In genomic region chr3:102735638-102736037, GRCm38 (mm10) we compare ENCODE assay signal across 8 mouse cellular contexts. TPM values are rescaled to one million over a fixed set of nuclear protein-coding genes. Genes with fewer than 3 reads are reported as not detected.
DNase-seq lines count a peak whose midpoint lies in the region; ATAC-seq and TF ChIP-seq lines count a peak whose summit lies in the region.

No protein-coding gene starts in this region.

- H3K27ac ChIP-seq in layer of hippocampus, adult 2 months: peak overlapping the region; percentile 83
- no peak overlapping the region for H3K27ac ChIP-seq in embryonic facial prominence, embryonic 14.5 days (replicated peaks; ENCODE audit: low read depth, low read length)

- H3K27me3 ChIP-seq in embryonic facial prominence, embryonic 14.5 days (replicated peaks; ENCODE audit: control insufficient read depth, insufficient read depth, low read length): no peaks in the 10 kb centered on the region
- no peaks in the 10 kb centered on the region for H3K27me3 ChIP-seq in myocyte (ENCODE audit: control insufficient read depth, insufficient read depth, insufficient read length)

- ATAC-seq in embryonic facial prominence, embryonic 14.5 days (ENCODE audit: low read depth): no peak

- no peak for TF ChIP-seq POLR2A in myocyte (IDR thresholded peaks at IDR 0.05; ENCODE audit: insufficient read length, low read depth)

- DNase-seq in layer of hippocampus, adult 2 months (ENCODE audit: low spot score in 2 of 2): no peak
- DNase-seq in layer of hippocampus, postnatal 10 days (ENCODE audit: low spot score in 2 of 2): no peak
- DNase-seq in embryonic facial prominence, embryonic 14.5 days (ENCODE audit: low spot score): no peak
- DNase-seq in induced T-regulatory cell, adult 2 months (ENCODE audit: low read depth): peak; percentile 19
- no peak for DNase-seq in urinary bladder, postnatal 36 days (ENCODE audit: low spot score in 2 of 2)
- no peak for DNase-seq in layer of hippocampus, adult 11-12 months (ENCODE audit: low spot score)
- DNase-seq in adrenal gland, postnatal 10 days: no peak

- no peaks in the 10 kb centered on the region for H3K79me2 ChIP-seq in myocyte (ENCODE audit: control insufficient read depth, insufficient read depth)

- H3K9me3 ChIP-seq in embryonic facial prominence, embryonic 14.5 days (ENCODE audit: control insufficient read depth, low read length): no peaks in the 10 kb centered on the region

- H3K4me2 ChIP-seq in embryonic facial prominence, embryonic 14.5 days (ENCODE audit: low read depth, low read length): peak overlapping the region; percentile 90
- H3K4me2 ChIP-seq in myocyte (ENCODE audit: low read depth): peak overlapping the region; percentile 73

- no peaks in the 10 kb centered on the region for H3K36me3 ChIP-seq in embryonic facial prominence, embryonic 14.5 days (ENCODE audit: control insufficient read depth, insufficient read depth, low read length)
- no peaks in the 10 kb centered on the region for H3K36me3 ChIP-seq in myocyte (ENCODE audit: control insufficient read depth, insufficient read depth)

- WGBS in embryonic facial prominence, embryonic 14.5 days: 67% methylated on average over 6 of the region's 6 CpGs

- no peak overlapping the region for H3ac ChIP-seq in myocyte (ENCODE audit: control insufficient read depth, insufficient read length)

- H3K9ac ChIP-seq in embryonic facial prominence, embryonic 14.5 days (ENCODE audit: low read depth, low read length): peak overlapping the region; percentile 73; the same call in 1 of the 2 replicates

- H3K4me1 ChIP-seq in embryonic facial prominence, embryonic 14.5 days (ENCODE audit: control insufficient read depth, insufficient read depth, low read length): peaks cover 3% of the 10 kb centered on the region; the same call in 1 of the 2 replicates

- H3K4me3 ChIP-seq in layer of hippocampus, adult 2 months: peak overlapping the region; percentile 72
- H3K4me3 ChIP-seq in embryonic facial prominence, embryonic 14.5 days (ENCODE audit: low read depth, low read length): peak overlapping the region; percentile 69
- H3K4me3 ChIP-seq in myocyte: peak overlapping the region; percentile 39

- no peak for TF ChIP-seq CTCF in layer of hippocampus, adult 2 months (conservative IDR thresholded peaks at IDR 0.05)

TF ChIP-seq in myocyte, 11 proteins besides CTCF, POLR2A, EP300 and RAD21:
- TF ChIP-seq MAX (IDR thresholded peaks at IDR 0.05; ENCODE audit: low read depth) (no peak), SRF (IDR thresholded peaks at IDR 0.05; ENCODE audit: control insufficient read depth, insufficient read length, low read depth) (no peak), CEBPB (IDR thresholded peaks at IDR 0.05; ENCODE audit: insufficient read depth, poor library complexity, severe bottlenecking) (no peak), MYOG (IDR thresholded peaks at IDR 0.05; ENCODE audit: control insufficient read depth in 1 of 3, insufficient read depth in 1 of 3, insufficient read length in 2 of 3, low read depth in 2 of 3) (no peak), USF1 (IDR thresholded peaks at IDR 0.05; ENCODE audit: low read depth) (no peak), E2F4 (IDR thresholded peaks at IDR 0.05; ENCODE audit: insufficient read depth) (no peak), REST (IDR thresholded peaks at IDR 0.05; ENCODE audit: insufficient read depth, insufficient read length) (no peak), TCF12 (IDR thresholded peaks at IDR 0.05; ENCODE audit: insufficient read depth, poor library complexity, severe bottlenecking) (no peak), TCF3 (IDR thresholded peaks at IDR 0.05; ENCODE audit: insufficient read length, low read depth) (no peak), MYOD1 (IDR thresholded peaks at IDR 0.05; ENCODE audit: control insufficient read depth in 1 of 3, insufficient read length in 2 of 3, low read depth in 2 of 3) (no peak), POLR2AphosphoS2 (IDR thresholded peaks at IDR 0.05; ENCODE audit: insufficient read length, low read depth) (no peak)
TF ChIP-seq in myocyte: peak in this region for 0.

RNA-seq across cellular contexts. Expression of gene Tspan2, which starts 1.3 kb away (rescaled TPM):
- 10 to 100 TPM; 70.5 to 76.2 TPM for total RNA-seq in layer of hippocampus, adult 2 months (2021)
- total RNA-seq in layer of hippocampus, postnatal 10 days (2021): 10 to 100 TPM; 44.7 to 50.1 TPM
- 8.4 and 10.1 TPM in 2 replicates for polyA plus RNA-seq in embryonic facial prominence, embryonic 14.5 days (2014; fragmentation: Nextera tagmentation; extraction: Ambion mirVana)
- 3.0 TPM for polyA plus RNA-seq in myocyte (2012; fragmentation: generic; extraction: Trizol)
- 10 to 100 TPM; 12.3 to 17.1 TPM for total RNA-seq in adrenal gland, postnatal 10 days (2021)

RNA-seq across cellular contexts. Expression of gene Tshb, which starts 46.9 kb away (rescaled TPM):
- not detected for total RNA-seq in layer of hippocampus, adult 2 months (2021)
- not detected for total RNA-seq in layer of hippocampus, postnatal 10 days (2021)
- 1.9 and 4.3 TPM in 2 replicates for polyA plus RNA-seq in embryonic facial prominence, embryonic 14.5 days (2014; fragmentation: Nextera tagmentation; extraction: Ambion mirVana)
- polyA plus RNA-seq in myocyte (2012; fragmentation: generic; extraction: Trizol): not detected
- not detected for total RNA-seq in adrenal gland, postnatal 10 days (2021)
